Mouse (Mus musculus) spleen, adult 2 months (tissue): ENCODE data around the gene Dctpp1.

Source experiments
- CTCF ChIP-seq: fragments of 200-500 bp; IDR thresholded peaks from 2 replicates; pipeline ENCODE4 v1.5.1; 2011; ENCODE audit warnings: mild to moderate bottlenecking, inconsistent platforms; ENCODE audit not compliant: insufficient read depth, insufficient read length, insufficient replicate concordance; ENCODE audit errors: extremely low read depth
- POLR2A ChIP-seq: fragments of 200-500 bp; IDR thresholded peaks from 2 replicates; pipeline ENCODE4 v1.6.1; 2011; ENCODE audit warnings: low read depth, low read length, inconsistent platforms

DNA sequence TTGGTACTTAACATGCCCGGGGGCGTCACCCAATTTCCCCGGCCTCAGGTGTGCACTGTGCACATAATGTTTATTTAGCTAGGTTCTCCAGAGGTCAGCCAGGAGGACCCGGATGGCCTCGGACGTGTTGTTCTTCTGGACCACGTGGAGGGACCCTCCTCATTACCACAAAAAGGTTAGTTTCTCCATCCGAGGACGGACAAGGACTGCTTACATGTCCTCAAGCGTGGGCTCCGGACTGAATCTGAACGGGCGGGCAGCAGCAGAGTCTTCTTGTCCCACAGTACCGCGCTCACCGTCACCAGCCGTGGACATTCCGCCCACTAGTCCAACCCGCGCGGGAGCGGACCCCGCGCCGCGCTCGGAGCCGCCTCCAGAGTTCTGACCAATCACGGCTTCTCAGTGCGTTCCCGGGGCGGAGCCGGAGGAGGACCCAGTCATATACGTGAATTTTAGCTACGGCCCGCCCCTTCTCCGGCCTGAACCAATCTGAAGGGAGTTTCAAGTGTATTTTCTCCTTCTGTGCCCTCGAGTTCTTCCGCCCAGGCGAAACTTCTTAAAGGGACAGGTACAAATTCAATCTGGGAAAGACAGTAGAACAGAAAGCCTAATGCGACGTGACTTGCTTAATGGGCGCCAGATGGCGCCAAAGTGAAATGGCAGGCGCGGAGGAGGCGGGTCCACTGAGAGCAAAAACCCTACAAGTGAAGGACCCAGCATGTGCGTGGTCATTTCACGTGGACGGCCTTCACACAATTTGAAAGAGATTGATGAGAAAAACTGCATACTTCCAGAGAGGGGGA lies at the start of gene Dctpp1:
- TF ChIP-seq CTCF (peak; percentile 77; the same call in 1 of the 2 replicates), POLR2A (no peak; the same call in 1 of the 2 replicates)
